Mouse (Mus musculus) kidney, adult 2 months (tissue): ENCODE results near the gene Nbas. TPM values are rescaled to one million over a fixed set of nuclear protein-coding genes. Genes with fewer than 3 reads are reported as not detected.

Experiments
- DNase-seq: peaks from one replicate; pipeline ENCODE4 v3.0.0; 2021
- H3K27ac ChIP-seq: fragments of 200-500 bp; 2 replicates; pipeline ENCODE4 v1.5.1; 2012; ENCODE audit warnings: low read depth, low read length, control low read depth, inconsistent platforms; ENCODE audit not compliant: insufficient read depth
- H3K27me3 ChIP-seq: fragments of 200-500 bp; replicated peaks from 2 replicates; pipeline ENCODE4 v1.6.1; 2012; ENCODE audit warnings: mild to moderate bottlenecking, moderate library complexity, low read length, inconsistent platforms; ENCODE audit not compliant: control insufficient read depth, insufficient read depth
- H3K36me3 ChIP-seq: fragments of 200-500 bp; 2 replicates; pipeline ENCODE4 v1.6.1; 2012; ENCODE audit warnings: mild to moderate bottlenecking, moderate library complexity, low read length, inconsistent platforms; ENCODE audit not compliant: control insufficient read depth, insufficient read depth
- H3K4me1 ChIP-seq: fragments of 200-500 bp; 2 replicates; pipeline ENCODE4 v1.6.1; 2011; ENCODE audit warnings: low read length; ENCODE audit not compliant: control insufficient read depth, insufficient read depth
- H3K4me3 ChIP-seq: fragments of 200-500 bp; 2 replicates; pipeline ENCODE4 v1.5.1; 2011; ENCODE audit warnings: mild to moderate bottlenecking, low read depth, low read length, control low read depth; ENCODE audit not compliant: insufficient read depth
- CTCF ChIP-seq: fragments of 200-500 bp; conservative IDR thresholded peaks from 2 replicates; pipeline ENCODE4 v1.5.1; 2011; ENCODE audit warnings: low read depth, mild to moderate bottlenecking, control low read depth, low read length, moderate library complexity, mixed read lengths; ENCODE audit not compliant: insufficient read depth, insufficient read length
- POLR2A ChIP-seq: fragments of 200-500 bp; IDR thresholded peaks from one replicate; pipeline ENCODE4 v1.6.1; 2011; ENCODE audit warnings: low read depth, low read length, control low read depth
- WGBS: fragments of 180-500 bp; shearing (Covaris S2); methylation state at CpG from one replicate; pipeline ENCODE4 v1.1.7; 2018; 5-methylcytosine and 5-hydroxymethylcytosine counted together
- polyA plus RNA-seq: library from polyadenylated mRNA; depleted of rRNA; stranded (reverse); fragments of >200 nt; gene quantifications from 2 replicates; pipeline ENCODE4 v1.2.3, GENCODE M21; 2012

Nbas gene
- polyA plus RNA-seq, 1 experiment, result 16.1 TPM

DNA sequence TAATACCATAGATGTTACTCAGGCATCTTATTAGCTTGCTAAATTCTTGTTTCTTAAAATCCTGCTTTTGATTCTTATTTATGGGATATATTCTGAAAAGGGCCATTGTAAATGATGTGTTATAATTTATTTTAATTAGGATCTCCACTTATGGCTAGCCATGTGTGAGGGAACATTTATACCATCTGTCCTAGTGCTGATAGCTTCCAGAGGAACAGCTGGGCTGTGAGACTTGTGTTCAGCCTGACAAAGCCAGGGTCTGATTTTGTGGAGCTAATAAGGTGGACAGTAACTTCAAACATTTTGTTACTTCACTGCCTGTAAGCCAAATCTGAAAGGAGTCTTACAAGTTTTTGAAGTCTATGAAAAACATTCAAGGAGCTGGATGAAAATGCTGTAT is 113.1 kb downstream of the Nbas start:
- Histone ChIP-seq H3K36me3 (no peaks in the 10 kb centered on the region), H3K27ac (no peak overlapping the region), H3K27me3 (no peaks in the 10 kb centered on the region), H3K4me1 (no peaks in the 10 kb centered on the region), H3K4me3 (no peak overlapping the region)
- TF ChIP-seq CTCF (no peak), POLR2A (no peak)
- DNase-seq, result no peak

DNA sequence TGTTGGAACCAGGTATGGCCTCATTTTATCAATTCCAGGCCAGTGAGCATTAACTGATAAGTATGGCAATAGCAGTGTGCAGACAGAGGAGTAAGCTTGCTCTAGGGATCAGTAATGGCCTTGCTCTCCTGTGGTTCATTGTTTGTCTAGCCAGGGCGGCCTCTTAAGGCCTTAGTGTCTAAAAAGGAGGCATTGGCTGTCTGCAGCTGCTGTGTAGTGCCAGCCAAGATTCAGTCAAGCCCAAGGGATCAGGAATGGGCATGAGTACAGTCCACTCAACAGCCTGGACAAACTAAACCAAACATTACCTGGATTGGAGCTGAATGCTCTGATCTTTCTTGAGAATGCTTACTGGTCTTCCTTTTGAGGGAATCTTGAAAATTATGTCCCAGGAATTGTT is 120.7 kb downstream of the Nbas start:
- TF ChIP-seq CTCF, result no peak
- TF ChIP-seq POLR2A, result no peak
- H3K27me3 ChIP-seq, result no peaks in the 10 kb centered on the region
- peaks cover 1% of the 10 kb centered on the region for H3K36me3 ChIP-seq
- H3K4me1 ChIP-seq, result no peaks in the 10 kb centered on the region
- no peak overlapping the region for H3K4me3 ChIP-seq
- 87% methylated on average over 1 of the region's 1 CpGs for WGBS
- DNase-seq, result no peak
- H3K27ac ChIP-seq, result no peak overlapping the region

DNA sequence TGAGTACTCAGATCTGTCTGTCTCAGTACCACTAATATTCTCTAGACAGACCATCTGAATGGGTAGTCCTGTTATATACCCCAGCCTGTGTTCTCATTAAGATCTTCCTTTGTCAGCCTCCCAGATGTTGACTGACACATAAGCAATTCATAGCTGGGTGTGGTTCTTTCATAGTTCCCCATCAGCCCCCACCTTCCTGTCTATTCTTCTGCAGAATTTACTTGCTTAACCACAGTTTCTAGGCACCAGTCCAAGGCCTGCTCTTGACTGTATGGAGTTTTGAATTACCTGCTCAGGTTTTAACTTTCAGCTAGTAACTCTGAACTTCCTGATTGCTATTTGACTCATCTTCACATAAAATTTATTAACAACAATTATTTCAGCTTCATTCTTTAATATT is 141.3 kb downstream of the Nbas start:
- TF ChIP-seq CTCF (no peak), POLR2A (no peak)
- Histone ChIP-seq H3K36me3 (peaks cover 1% of the 10 kb centered on the region), H3K4me1 (no peaks in the 10 kb centered on the region), H3K4me3 (no peak overlapping the region), H3K27me3 (no peaks in the 10 kb centered on the region; the same call in 1 of the 2 replicates), H3K27ac (no peak overlapping the region)
- no peak for DNase-seq

DNA sequence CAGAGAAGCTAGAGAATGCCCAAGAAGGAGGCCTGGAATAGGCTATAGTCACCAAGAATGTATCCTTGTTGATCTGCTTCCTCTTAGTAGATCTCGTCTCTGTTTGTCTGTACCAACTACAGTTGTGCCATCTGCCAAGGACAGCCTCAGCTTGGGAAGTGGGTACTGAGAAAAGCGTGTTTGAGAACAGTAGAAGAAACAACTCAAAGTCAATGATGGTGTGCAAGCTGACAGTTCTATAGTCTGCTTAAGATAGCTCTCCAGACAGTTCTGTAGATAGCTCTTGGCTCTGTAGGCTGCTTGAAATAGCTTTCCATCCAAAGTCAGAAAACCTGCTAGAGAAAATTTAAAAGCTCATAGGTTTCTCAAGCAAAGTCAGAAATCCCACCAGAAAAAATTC is 149.7 kb downstream of the Nbas start:
- no peak for TF ChIP-seq POLR2A
- TF ChIP-seq CTCF, result no peak
- no peak overlapping the region for H3K27ac ChIP-seq
- H3K4me1 ChIP-seq, result no peaks in the 10 kb centered on the region
- DNase-seq, result no peak
- H3K36me3 ChIP-seq, result peaks cover 2% of the 10 kb centered on the region
- 96% methylated on average over 2 of the region's 2 CpGs for WGBS
- H3K4me3 ChIP-seq, result no peak overlapping the region
- H3K27me3 ChIP-seq, result no peaks in the 10 kb centered on the region; the same call in 1 of the 2 replicates

DNA sequence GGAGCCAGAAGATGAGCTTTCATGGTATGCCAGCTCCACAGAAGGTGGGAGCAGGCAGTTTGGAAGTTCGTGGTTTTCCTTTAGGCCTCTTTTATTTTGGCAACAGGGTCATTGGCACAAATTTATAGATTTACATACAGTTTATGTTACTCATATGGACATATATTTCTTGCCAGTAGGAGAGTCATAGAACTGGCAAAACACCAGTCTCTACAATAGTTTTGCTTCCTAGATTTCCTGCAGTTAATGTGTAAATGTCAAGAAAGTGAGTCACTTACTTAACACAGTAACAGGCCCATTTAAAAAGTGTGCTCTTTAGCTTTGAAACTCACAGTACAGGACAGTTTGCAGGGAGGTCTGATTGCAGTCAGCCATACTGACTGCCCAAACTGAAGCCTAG is 161.3 kb downstream of the Nbas start:
- Histone ChIP-seq H3K27me3 (no peaks in the 10 kb centered on the region), H3K4me3 (no peak overlapping the region), H3K36me3 (peaks cover 5% of the 10 kb centered on the region), H3K4me1 (no peaks in the 10 kb centered on the region), H3K27ac (no peak overlapping the region)
- WGBS, result 74% methylated on average over 1 of the region's 1 CpGs
- DNase-seq, result no peak
- TF ChIP-seq CTCF (no peak), POLR2A (no peak)

DNA sequence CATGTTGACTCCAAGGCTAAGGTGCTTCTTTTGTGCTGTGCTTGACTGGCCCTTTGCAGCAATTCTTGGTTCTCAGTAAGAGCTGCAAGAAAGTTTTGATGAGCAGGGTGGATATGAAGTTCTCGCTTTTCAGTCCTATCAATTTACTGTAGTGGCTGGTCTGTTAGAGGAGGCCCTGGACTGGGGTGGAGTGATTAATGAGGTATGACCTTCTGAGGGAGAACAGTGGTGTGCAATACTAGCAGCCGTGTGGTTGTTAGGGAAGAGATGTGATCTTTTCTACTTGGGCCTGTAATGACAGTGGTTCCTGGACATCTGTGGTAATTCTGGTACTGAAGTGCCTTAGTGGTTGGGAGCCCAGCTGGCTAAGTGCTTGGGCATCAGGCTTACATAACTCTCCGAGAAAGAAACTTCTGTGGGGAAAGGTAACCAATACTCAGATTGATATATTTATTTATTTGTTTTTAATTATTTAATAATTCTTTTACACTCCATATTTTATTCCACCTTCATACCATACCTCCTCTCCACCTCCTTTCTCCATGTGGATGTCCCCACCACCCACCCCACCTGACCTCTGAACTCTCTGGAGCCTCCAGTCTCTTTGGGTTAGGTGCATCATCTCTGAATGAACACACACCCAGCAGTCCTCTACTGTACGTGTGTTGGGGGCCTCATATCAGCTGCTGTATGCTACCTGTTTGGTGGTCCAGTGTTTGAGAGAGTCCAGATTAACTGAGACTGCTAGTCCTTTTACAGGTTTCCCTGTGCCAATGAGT is 175.9 kb downstream of the Nbas start:
- TF ChIP-seq POLR2A, result no peak
- TF ChIP-seq CTCF, result no peak
- H3K36me3 ChIP-seq, result no peaks in the 10 kb centered on the region
- 68% methylated on average over 4 of the region's 4 CpGs for WGBS
- no peak for DNase-seq
- H3K4me3 ChIP-seq, result no peak overlapping the region
- no peaks in the 10 kb centered on the region for H3K27me3 ChIP-seq
- H3K4me1 ChIP-seq, result no peaks in the 10 kb centered on the region
- H3K27ac ChIP-seq, result no peak overlapping the region

DNA sequence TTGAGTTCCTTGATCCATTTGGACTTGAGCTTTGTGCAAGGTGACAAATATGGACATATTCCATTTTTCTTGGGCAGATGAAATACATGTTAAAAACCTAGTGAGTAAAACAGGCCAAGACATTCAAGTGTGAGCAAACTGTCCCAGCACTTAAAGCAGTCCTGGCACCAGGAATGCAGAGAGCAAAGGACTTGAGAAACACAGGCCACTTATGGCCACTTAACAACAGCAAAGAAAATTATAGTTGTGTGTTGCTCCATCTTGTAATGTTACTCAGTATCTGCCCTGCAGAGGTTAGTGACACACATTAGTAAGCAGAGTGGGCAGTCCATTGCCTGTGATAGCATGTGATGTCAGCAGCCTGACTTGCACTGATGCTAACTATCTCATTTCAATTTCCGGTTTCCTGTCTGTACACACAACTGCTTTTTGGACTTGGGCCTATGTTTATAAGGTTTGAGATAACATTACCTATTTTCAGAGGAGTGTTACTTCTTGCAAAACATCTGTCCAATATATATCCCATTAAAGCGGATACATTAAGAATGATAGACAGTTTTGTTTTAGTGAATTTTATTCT is 176.6 kb downstream of the Nbas start:
- no peak for DNase-seq

More for the DNA sequence above, 176.6 kb downstream of the Nbas start:
- TF ChIP-seq POLR2A, result no peak
- TF ChIP-seq CTCF, result no peak
- WGBS, result 81% methylated on average over 2 of the region's 2 CpGs
- Histone ChIP-seq H3K4me3 (no peak overlapping the region), H3K27me3 (no peaks in the 10 kb centered on the region), H3K27ac (no peak overlapping the region), H3K36me3 (no peaks in the 10 kb centered on the region), H3K4me1 (no peaks in the 10 kb centered on the region)
